Mouse (Mus musculus) lung, embryonic 14.5 days (tissue): ENCODE results near the gene B4galnt2. TPM values are rescaled to one million over a fixed set of nuclear protein-coding genes. Genes with fewer than 3 reads are reported as not detected.
A peak's percentile ranks its signal among the peaks of the same experiment; 100 is the strongest.

Experiments used
- ATAC-seq: fragments of 200-750 bp; cut with Nextera tagmentation; 2 replicates; pipeline ENCODE4 v1.8.0; 2017; ENCODE audit warnings: mild to moderate bottlenecking, moderate TSS enrichment, moderate library complexity; ENCODE audit not compliant: insufficient read depth
- DNase-seq: peaks from one replicate; pipeline ENCODE4 v3.0.0-alpha.2; 2015
- H3K27ac ChIP-seq: fragments of 300-500 bp; sonication (generic); 2 replicates; pipeline ENCODE4 v1.5.1; 2014; ENCODE audit warnings: low read depth, mild to moderate bottlenecking, moderate library complexity
- H3K27me3 ChIP-seq: fragments of 300-500 bp; sonication (generic); 2 replicates; pipeline ENCODE4 v1.6.1; 2014; ENCODE audit warnings: low read length, control low read depth; ENCODE audit not compliant: insufficient read depth
- H3K36me3 ChIP-seq: fragments of 300-500 bp; sonication (generic); 2 replicates; pipeline ENCODE4 v1.6.1; 2014; ENCODE audit warnings: control low read depth; ENCODE audit not compliant: insufficient read depth
- H3K4me1 ChIP-seq: fragments of 300-500 bp; sonication (generic); 2 replicates; pipeline ENCODE4 v1.6.1; 2014; ENCODE audit warnings: antibody characterized with exemption, control low read depth; ENCODE audit not compliant: insufficient read depth
- H3K4me2 ChIP-seq: fragments of 300-500 bp; sonication (generic); 2 replicates; pipeline ENCODE4 v1.6.1; 2014; ENCODE audit warnings: mild to moderate bottlenecking
- H3K4me3 ChIP-seq: fragments of 300-500 bp; sonication (generic); 2 replicates; pipeline ENCODE4 v1.5.1; 2014; ENCODE audit warnings: low read depth, low read length
- H3K9ac ChIP-seq: fragments of 300-500 bp; sonication (generic); 2 replicates; pipeline ENCODE4 v1.6.1; 2014
- H3K9me3 ChIP-seq: fragments of 300-500 bp; sonication (generic); 2 replicates; pipeline ENCODE4 v1.6.1; 2016; ENCODE audit warnings: low read depth, low read length, control low read depth
- CTCF ChIP-seq: IDR thresholded peaks from 2 replicates; pipeline ENCODE4 v1.5.1; 2016; ENCODE audit warnings: antibody characterized with exemption, low read depth
- WGBS: fragments of 180-500 bp; shearing (Covaris S2); extraction: QIAGEN DNeasy Blood & Tissue Kit; methylation state at CpG from one replicate; pipeline ENCODE4 v1.1.7; 2014; 5-methylcytosine and 5-hydroxymethylcytosine counted together
- polyA plus RNA-seq: library from polyadenylated mRNA; unstranded; fragments of >200 nt; fragmentation: Nextera tagmentation; extraction: Ambion mirVana; gene quantifications from 2 replicates; pipeline ENCODE4 v1.2.1, GENCODE M21; 2014

The B4galnt2 gene
- polyA plus RNA-seq, 1 experiment from 2014 or later, result 0.11 TPM

DNA sequence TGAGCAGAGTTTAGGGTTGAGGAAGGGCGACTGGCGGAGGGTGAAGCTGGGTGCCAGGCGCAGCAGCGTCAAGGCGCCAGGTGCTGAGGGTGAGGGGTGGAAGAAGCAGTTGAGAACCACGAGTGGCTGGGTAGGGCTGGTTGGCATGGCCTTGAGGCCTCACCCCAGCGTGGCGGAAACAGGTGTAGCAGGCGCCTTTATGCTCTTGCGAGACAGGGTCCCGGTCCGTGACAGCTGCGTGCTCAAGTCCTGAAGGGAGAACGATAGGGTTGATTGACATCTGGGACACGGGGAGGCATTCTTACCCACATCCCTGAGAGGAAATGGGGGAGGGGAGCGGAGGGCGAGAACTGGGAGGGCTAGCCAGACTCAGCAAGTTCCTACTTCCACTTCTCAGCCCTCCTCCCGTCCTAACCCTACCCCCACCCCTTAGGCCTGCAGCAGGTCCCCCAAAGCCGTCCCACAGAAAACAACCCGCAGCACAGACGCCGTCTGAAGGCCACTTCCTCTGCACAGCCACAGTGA, 80.5 kb downstream of the B4galnt2 start:
- DNase-seq, result peak; percentile 62
- Histone ChIP-seq H3K4me2 (peak overlapping the region; percentile 43), H3K9me3 (no peaks in the 10 kb centered on the region), H3K4me3 (no peak overlapping the region; the same call in 1 of the 2 replicates), H3K9ac (no peak overlapping the region), H3K27me3 (peaks cover 56% of the 10 kb centered on the region), H3K27ac (no peak overlapping the region), H3K36me3 (no peaks in the 10 kb centered on the region), H3K4me1 (peaks cover 23% of the 10 kb centered on the region)
- WGBS, result 5% methylated on average over 22 of the region's 22 CpGs
- 0 out of 2 replicates have a peak, but pooled peaks have one; percentile 5 for ATAC-seq
- no peak for TF ChIP-seq CTCF

DNA sequence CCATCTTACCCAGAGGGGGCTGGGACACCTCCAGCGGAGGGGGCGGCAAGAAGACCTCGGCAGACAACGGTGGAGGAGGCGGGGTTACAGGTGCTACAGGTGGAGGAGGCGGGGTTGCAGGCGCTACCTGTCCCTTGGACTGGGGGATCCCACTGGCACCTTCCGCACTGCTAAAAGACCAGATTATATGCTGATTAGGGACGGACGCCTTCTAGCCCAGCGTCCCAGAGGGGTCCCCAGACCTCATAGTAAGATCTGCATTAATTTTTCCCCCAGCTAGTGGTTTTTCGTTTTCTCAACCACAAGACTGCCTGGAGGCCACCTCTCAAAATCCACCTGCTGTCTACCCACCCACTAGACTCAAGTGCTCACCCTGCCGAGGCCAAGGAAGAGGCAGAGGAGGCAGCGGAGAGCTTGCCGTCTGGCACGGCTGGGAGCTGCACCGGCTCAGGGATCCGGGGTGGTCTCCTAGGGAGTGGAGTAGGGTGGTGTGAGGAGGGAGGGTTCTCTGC, 81.0 kb downstream of the B4galnt2 start:
- Histone ChIP-seq H3K4me1 (peaks cover 23% of the 10 kb centered on the region), H3K4me2 (peak overlapping the region; percentile 43), H3K9ac (no peak overlapping the region), H3K27me3 (peaks cover 61% of the 10 kb centered on the region), H3K9me3 (no peaks in the 10 kb centered on the region), H3K36me3 (no peaks in the 10 kb centered on the region), H3K27ac (no peak overlapping the region), H3K4me3 (no peak overlapping the region; the same call in 1 of the 2 replicates)
- ATAC-seq (0 out of 2 replicates have a peak, but pooled peaks have one; percentile 3), DNase-seq (no peak)
- 14% methylated on average over 18 of the region's 18 CpGs for WGBS
- TF ChIP-seq CTCF, result no peak

DNA sequence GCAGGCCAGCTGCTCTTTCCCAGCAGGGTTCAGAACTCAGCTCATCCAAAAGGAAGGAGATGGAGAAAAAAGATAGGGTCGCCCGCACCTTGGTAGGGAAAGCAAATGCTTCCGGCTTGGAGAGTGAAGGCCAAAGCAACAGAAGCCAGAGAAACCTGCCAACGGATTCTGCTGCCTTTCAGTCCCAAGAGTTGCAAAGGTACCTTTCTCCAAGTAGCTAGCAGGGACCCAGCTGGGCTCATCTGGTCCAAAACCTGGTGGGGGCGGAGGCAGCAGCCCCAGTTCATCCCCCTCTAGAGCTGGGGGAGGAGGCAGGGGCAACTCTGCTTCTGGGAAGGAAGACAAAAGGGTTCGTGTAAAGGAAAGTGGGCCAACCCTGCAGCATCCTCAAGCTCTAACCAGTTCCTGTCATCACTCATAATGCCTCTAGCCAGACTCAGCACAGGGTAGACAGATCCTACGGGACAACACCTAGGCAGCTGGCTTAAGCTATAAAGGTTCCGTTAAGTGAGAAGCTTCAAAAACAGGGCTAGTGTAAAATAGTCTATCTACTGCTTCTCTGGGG, 81.6 kb downstream of the B4galnt2 start:
- Histone ChIP-seq H3K9ac (no peak overlapping the region), H3K36me3 (no peaks in the 10 kb centered on the region), H3K9me3 (no peaks in the 10 kb centered on the region), H3K4me1 (peaks cover 23% of the 10 kb centered on the region), H3K27me3 (peaks cover 67% of the 10 kb centered on the region), H3K27ac (no peak overlapping the region), H3K4me2 (no peak overlapping the region), H3K4me3 (no peak overlapping the region)
- TF ChIP-seq CTCF, result no peak
- WGBS, result 32% methylated on average over 8 of the region's 8 CpGs
- ATAC-seq (no peak), DNase-seq (no peak)

DNA sequence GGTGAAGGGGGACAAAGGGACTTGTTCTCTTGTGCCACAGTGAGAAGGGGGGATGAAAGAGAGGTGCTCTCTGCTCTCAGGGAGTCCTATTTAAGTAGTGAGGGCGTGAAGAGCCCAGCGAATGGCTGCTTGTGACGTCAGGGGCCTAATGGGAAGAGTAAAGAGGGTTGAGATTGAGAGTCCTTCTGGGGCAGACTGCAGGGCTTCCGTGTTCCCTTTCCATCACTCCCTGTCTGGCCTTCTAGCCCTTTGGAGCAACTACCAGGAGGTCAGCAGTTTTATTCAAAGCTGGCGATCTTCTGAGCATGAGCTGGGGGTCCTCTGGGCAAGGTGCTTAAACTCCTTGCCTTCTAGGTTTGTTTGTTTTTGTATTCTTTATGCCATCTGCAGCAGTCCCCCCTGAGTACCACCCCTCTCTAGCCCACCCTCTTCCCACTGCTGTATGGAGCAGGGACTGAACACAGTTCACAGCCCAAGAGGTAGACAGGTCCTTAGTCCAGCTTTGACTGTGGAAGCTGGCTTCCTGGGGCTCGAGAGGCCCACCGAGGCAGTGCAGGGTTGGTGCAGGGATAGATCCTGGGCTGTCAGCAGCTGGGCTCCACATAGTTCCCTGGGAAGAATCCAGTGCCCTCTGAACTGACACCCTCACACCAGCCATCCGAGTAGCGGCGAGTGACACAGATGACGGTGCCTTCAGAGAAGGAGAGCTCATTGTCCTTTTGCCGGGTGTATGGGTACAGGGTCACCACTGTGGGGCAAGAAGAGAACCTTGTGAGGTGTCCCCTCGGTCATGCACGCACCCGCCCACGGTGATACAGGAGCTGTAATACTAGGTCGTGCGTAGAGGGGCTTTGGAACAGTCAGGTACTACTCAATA, 82.3 kb downstream of the B4galnt2 start:
- Histone ChIP-seq H3K27ac (no peak overlapping the region), H3K9me3 (no peaks in the 10 kb centered on the region), H3K4me3 (no peak overlapping the region), H3K4me2 (no peak overlapping the region), H3K9ac (no peak overlapping the region), H3K27me3 (peaks cover 71% of the 10 kb centered on the region), H3K4me1 (peaks cover 20% of the 10 kb centered on the region), H3K36me3 (no peaks in the 10 kb centered on the region)
- no peak for TF ChIP-seq CTCF
- DNase-seq (no peak), ATAC-seq (no peak)
- WGBS, result 47% methylated on average over 18 of the region's 18 CpGs

DNA sequence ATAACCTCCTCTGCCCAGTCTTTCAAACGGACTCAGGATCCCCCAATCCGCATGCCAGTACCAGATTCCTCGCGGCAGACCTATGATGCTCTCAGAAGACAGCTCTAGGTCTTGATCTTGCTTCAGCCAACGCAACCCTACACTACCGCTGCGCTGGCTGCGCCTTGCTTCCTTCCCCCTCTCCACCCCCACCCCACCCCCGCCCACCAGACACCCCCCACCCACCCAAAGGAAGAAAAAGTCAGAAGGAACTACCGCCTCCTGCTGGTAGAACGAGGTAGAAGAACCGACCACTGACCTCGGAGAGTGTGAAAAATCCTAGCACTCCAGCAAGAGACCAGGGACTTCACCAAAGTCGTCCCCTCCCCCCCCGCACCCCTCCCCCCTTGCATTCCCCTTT, 83.0 kb downstream of the B4galnt2 start:
- H3K27me3 ChIP-seq, result peaks cover 77% of the 10 kb centered on the region
- peaks cover 13% of the 10 kb centered on the region for H3K4me1 ChIP-seq
- no peak overlapping the region for H3K27ac ChIP-seq
- H3K9ac ChIP-seq, result no peak overlapping the region
- DNase-seq, result peak; percentile 44
- no peaks in the 10 kb centered on the region for H3K36me3 ChIP-seq
- peak overlapping the region; percentile 31; the same call in 1 of the 2 replicates for H3K4me3 ChIP-seq
- no peak for ATAC-seq
- H3K4me2 ChIP-seq, result peak overlapping the region; percentile 56; the same call in 1 of the 2 replicates
- peak; percentile 33; the same call in 1 of the 2 replicates for TF ChIP-seq CTCF
- no peaks in the 10 kb centered on the region for H3K9me3 ChIP-seq
- WGBS, result 7% methylated on average over 14 of the region's 15 CpGs

DNA sequence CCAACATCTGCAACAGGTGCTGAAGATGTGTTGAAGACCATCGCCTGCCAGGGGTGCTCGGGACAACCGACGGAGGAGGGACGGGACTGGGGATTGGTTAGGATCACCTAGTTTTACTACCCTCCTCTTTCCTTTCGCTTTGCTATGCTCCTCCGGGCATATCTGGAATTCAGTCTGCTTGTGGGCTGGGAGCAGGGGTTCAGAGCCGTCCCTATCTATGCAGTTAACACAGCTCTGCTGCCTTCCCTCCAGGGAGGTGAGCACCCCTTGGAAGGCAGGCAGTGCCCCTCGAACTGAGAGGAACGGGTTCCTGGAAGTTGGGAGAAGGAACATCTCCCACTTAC, 83.4 kb downstream of the B4galnt2 start:
- Histone ChIP-seq H3K4me2 (peak overlapping the region; percentile 56), H3K4me1 (peaks cover 9% of the 10 kb centered on the region), H3K4me3 (peak overlapping the region; percentile 31), H3K9ac (no peak overlapping the region), H3K9me3 (no peaks in the 10 kb centered on the region), H3K27me3 (peaks cover 81% of the 10 kb centered on the region), H3K27ac (no peak overlapping the region), H3K36me3 (no peaks in the 10 kb centered on the region)
- DNase-seq (no peak), ATAC-seq (no peak)
- TF ChIP-seq CTCF, result no peak
- 7% methylated on average over 10 of the region's 10 CpGs for WGBS
